Mouse (Mus musculus) E14TG2a.4 (cell line): ENCODE measurements at regions not wholly inside any gene's neighbourhood (a gene's known extent, or its start where the extent isn't known, plus 50 kb on each side); places are given as distances from the start of the nearest gene placed in this dataset.

Source experiments
- H3K27me3 ChIP-seq: 2 replicates; pipeline ENCODE4 v1.6.1; 2014; ENCODE audit warnings: low read length, control low read depth; ENCODE audit not compliant: insufficient read depth
- H3K36me3 ChIP-seq: 2 replicates; pipeline ENCODE4 v1.6.1; 2014; ENCODE audit warnings: low read length, control low read depth; ENCODE audit not compliant: insufficient read depth
- H3K4me1 ChIP-seq: replicated peaks from 2 replicates; pipeline ENCODE4 v1.6.1; 2014; ENCODE audit warnings: low read depth, low read length, control low read depth
- H3K4me3 ChIP-seq: replicated peaks from 2 replicates; pipeline ENCODE4 v1.5.1; 2014; ENCODE audit warnings: mild to moderate bottlenecking, low read length
- H3K9me3 ChIP-seq: 2 replicates; pipeline ENCODE4 v1.6.1; 2014; ENCODE audit warnings: low read length, control low read depth
- CTCF ChIP-seq: conservative IDR thresholded peaks from 2 replicates; pipeline ENCODE4 v1.5.1; 2014; ENCODE audit warnings: low read length
- NANOG ChIP-seq: IDR thresholded peaks from 2 replicates; pipeline ENCODE4 v1.6.1; 2014; ENCODE audit warnings: borderline replicate concordance, low read length, mixed read lengths
- POU5F1 ChIP-seq: IDR thresholded peaks from 2 replicates; pipeline ENCODE4 v1.6.1; 2014; ENCODE audit warnings: low read length, borderline replicate concordance

DNA sequence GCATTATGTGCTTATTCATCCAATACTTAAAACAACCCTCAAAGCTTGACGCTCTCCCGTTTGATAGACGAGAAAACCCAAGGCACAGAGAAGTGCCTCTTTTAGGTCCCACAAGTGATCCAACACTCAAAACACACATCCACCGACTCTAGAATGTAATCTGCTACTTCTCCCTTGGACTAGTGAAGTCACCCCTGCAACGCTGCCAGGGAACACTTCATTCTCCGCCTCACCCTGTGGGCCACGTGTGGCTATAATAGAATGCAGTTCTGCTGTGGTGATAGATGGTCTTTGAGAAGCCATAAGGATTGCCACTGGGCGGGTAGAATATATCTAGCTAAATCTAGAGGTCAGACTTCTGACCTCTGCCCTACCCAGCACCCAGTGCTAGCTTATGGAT is 57.0 kb upstream of the Kdm7a start:
- Histone ChIP-seq H3K27me3 (peaks cover 10% of the 10 kb centered on the region; the same call in 1 of the 2 replicates), H3K4me1 (peaks cover 69% of the 10 kb centered on the region), H3K4me3 (no peak overlapping the region), H3K9me3 (no peaks in the 10 kb centered on the region), H3K36me3 (no peaks in the 10 kb centered on the region)
- TF ChIP-seq POU5F1 (no peak), NANOG (no peak)

- Histone ChIP-seq H3K36me3 (no peaks in the 10 kb centered on the region), H3K4me1 (peaks cover 72% of the 10 kb centered on the region), H3K9me3 (no peaks in the 10 kb centered on the region), H3K4me3 (no peak overlapping the region), H3K27me3 (peaks cover 18% of the 10 kb centered on the region)
- TF ChIP-seq CTCF (no peak), POU5F1 (no peak), NANOG (no peak)
Measured at GRCm38 (mm10) chr6:39261951-39262350, 55.4 kb upstream of the Kdm7a start.

DNA sequence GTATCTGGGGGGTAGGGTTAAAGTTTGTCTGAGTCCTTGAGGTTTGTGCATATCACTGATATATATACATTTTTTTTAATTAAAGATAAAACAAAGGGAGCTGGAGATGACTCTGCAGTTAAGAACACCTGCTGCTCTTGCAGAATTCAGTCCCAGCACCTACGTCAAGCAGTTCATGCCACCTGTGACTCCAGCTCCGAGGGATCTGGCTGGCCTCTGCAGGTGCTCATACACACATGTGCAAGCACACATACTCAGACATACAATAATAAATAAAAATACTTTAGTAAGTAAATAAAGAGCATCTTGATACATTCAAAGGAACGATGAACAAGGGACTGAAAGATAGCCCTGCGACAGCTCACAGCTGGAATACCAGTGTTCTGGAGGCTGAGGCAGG is 53.9 kb upstream of the Kdm7a start:
- TF ChIP-seq CTCF (no peak), NANOG (no peak), POU5F1 (no peak)

GRCm38 (mm10) chr6:39259129-39259528 is 52.5 kb upstream of the Kdm7a start:
- peaks cover 40% of the 10 kb centered on the region for H3K27me3 ChIP-seq
- TF ChIP-seq CTCF = no peak
- no peak for TF ChIP-seq NANOG
- TF ChIP-seq POU5F1 = no peak
- H3K4me3 ChIP-seq = no peak overlapping the region
- H3K4me1 ChIP-seq = peaks cover 68% of the 10 kb centered on the region
- H3K9me3 ChIP-seq = no peaks in the 10 kb centered on the region
- no peaks in the 10 kb centered on the region for H3K36me3 ChIP-seq

More for the DNA sequence above, 53.9 kb upstream of the Kdm7a start:
- Histone ChIP-seq H3K4me1 (peaks cover 74% of the 10 kb centered on the region), H3K4me3 (no peak overlapping the region), H3K27me3 (peaks cover 28% of the 10 kb centered on the region), H3K9me3 (no peaks in the 10 kb centered on the region), H3K36me3 (no peaks in the 10 kb centered on the region)

DNA sequence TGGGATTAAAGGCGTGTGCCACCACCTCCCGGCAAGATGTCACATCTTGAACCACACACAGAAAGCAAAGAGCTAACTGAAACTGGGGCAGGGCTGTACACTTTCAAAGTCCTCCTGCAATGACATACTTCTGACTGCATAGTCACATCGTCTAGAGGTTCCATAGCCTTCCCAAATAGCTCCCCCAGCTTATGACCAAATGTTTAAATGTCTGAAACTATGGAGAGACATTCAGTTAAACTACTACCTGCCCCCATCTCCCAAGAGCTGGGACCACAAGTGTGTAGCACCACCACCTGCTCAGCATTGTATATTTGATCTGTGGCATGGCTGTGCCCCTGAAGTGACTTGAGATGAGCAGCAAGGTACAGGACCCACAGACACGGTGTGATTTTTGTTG is 52.1 kb upstream of the Kdm7a start:
- no peaks in the 10 kb centered on the region for H3K36me3 ChIP-seq
- peaks cover 63% of the 10 kb centered on the region for H3K4me1 ChIP-seq
- peaks cover 41% of the 10 kb centered on the region for H3K27me3 ChIP-seq
- H3K4me3 ChIP-seq = no peak overlapping the region
- H3K9me3 ChIP-seq = no peaks in the 10 kb centered on the region
- TF ChIP-seq CTCF = no peak
- no peak for TF ChIP-seq NANOG
- TF ChIP-seq POU5F1 = no peak

DNA sequence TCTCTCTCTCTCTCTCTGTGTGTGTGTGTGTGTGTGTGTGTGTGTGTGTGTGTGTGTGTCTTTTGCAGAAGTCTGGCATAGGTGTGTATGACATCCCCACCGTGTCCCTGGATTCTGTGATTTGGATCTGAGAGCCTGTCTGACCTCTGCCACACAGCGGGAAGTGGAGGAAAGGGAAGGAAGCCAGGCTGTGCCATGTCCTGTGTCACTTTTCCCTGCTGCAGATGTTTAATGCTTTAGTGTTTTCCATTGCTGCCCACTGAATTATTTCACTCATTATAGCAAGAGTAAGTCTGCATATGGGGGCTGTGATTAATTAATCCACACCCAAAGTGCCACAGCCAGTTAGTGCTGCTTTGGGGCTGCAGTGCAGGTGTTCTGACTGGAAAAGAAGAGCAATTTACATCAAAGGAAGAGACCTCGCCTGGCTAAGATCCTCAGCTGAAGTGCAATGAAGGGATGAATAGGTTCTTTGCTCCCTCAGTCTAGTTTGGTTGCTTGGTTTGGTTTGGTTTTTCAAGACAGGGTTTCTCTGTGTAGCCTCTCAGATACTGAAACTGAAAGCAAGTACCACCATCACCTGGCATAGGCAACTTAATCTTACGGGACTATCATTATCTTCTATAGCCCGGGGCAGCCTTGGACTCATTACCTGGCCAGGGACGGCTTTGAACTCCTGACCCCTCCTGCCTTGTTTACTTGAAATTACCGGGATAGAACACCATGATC is 51.2 kb upstream of the Kdm7a start:
- Histone ChIP-seq H3K27me3 (peaks cover 41% of the 10 kb centered on the region), H3K9me3 (no peaks in the 10 kb centered on the region), H3K4me1 (peaks cover 55% of the 10 kb centered on the region), H3K4me3 (peak overlapping the region; percentile 74), H3K36me3 (no peaks in the 10 kb centered on the region)
- TF ChIP-seq NANOG (no peak), CTCF (no peak), POU5F1 (no peak)

DNA sequence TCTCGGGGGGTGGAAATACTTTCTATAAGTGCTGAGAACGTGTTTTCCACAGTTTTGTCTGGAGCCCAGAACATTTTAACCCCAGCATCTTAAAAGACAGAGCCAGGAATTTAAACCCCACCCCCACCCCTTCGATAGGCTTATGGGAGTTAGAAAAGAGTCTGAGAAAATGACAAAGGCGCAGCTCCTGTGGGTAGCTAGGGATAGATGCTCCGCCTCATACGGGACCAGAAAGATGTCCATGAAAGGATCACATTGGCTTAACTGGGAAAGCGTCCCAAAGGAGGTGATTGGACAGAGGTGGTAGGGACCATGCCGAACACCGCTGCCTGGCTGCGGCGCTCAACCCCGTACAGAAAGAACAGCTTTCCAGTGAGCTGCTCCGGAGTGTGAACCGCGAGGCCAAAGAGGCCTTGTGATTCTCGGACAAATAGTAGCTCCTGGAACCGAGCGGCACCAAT is 50.6 kb upstream of the Kdm7a start:
- Histone ChIP-seq H3K9me3 (no peaks in the 10 kb centered on the region), H3K36me3 (no peaks in the 10 kb centered on the region), H3K27me3 (peaks cover 41% of the 10 kb centered on the region), H3K4me3 (peak overlapping the region; percentile 74), H3K4me1 (peaks cover 51% of the 10 kb centered on the region)
- no peak for TF ChIP-seq CTCF
- TF ChIP-seq NANOG = no peak

DNA sequence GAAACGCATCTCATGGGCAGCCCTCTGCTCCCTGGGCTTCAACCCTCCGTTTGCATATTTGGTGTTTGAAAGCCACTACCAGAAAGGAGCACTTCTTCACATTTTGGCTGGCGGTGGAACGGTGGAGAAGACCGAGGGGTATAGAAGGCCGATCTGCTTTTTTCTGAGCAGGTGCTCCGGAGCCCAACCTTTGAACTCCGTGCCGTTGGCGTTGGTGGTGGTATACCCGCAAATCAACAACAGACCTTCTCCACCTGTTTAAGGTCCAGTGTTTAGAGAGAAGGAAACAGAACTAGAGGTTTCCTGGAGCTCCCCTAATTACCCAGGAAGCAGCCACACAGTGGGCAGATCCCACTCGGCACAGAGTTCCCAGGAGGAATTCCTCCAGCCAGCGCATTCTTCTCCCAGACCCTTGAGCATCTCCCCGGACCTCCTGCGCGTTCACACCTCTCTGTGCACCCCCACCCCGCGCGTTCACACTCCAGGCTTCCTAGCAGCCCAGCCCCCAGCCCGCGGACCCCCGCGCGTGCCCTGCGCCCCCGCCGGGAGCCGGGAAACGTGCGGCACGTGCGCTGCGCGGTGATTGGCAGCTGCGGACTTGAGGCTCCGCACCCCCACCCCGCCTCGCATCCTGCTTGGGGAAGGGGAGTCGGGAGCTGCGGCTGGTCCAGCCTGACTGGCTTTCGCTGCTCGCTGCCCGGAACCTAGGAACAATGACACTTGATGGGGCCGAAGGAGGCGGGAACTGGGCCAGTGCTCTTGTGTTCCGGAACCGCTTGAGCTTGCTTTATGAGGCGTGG is 49.9 kb upstream of the Kdm7a start:
- TF ChIP-seq POU5F1 (no peak), NANOG (no peak)
- H3K9me3 ChIP-seq = no peaks in the 10 kb centered on the region
- H3K27me3 ChIP-seq = peaks cover 38% of the 10 kb centered on the region
- no peaks in the 10 kb centered on the region for H3K36me3 ChIP-seq
- peak overlapping the region; percentile 74 for H3K4me3 ChIP-seq
- peaks cover 45% of the 10 kb centered on the region for H3K4me1 ChIP-seq
